Mouse (Mus musculus) MEL (cell line): ENCODE data around the gene Lilr4b. TPM values are rescaled to one million over a fixed set of nuclear protein-coding genes. Genes with fewer than 3 reads are reported as not detected.
"Not testable (repeated sequence)": the region's sequence is repeated elsewhere in the genome, so short reads cannot be mapped to it uniquely, and the experiment has no call there.

Experiments
- DNase-seq: peaks from one replicate; pipeline ENCODE4 v3.0.0; 2011; ENCODE audit warnings: low read depth, low spot score
- H3K27ac ChIP-seq: 2 replicates; pipeline ENCODE4 v1.5.1; 2012; ENCODE audit warnings: low read depth, mild to moderate bottlenecking, control low read depth, low read length, moderate library complexity; ENCODE audit not compliant: control insufficient read depth
- H3K27me3 ChIP-seq, 2 experiments: fragments of 150-350 bp in 1 of 2; sonication (generic) in 1 of 2; 2 replicates each; pipeline ENCODE4 v1.6.1; 2012; ENCODE audit warnings: low read length in 2 of 2, mild to moderate bottlenecking in 2 of 2, improper control_type of control experiment in 1 of 2, moderate library complexity in 1 of 2; ENCODE audit not compliant: insufficient read depth in 2 of 2, control insufficient read depth in 1 of 2
- H3K36me3 ChIP-seq, 2 experiments: 2 replicates each; pipeline ENCODE4 v1.6.1; 2012 to 2014; ENCODE audit warnings: low read length in 2 of 2, improper control_type of control experiment in 1 of 2, inconsistent platforms in 1 of 2, mild to moderate bottlenecking in 1 of 2; ENCODE audit not compliant: insufficient read depth in 2 of 2, control insufficient read depth in 1 of 2
- H3K4me1 ChIP-seq, 2 experiments: fragments of 150-350 bp in 1 of 2; sonication (generic) in 1 of 2; 2 replicates each; pipeline ENCODE4 v1.6.1; 2012; ENCODE audit warnings: low read length in 2 of 2, improper control_type of control experiment in 1 of 2, mild to moderate bottlenecking in 1 of 2; ENCODE audit not compliant: insufficient read depth in 2 of 2, control insufficient read depth in 1 of 2
- H3K4me3 ChIP-seq, 2 experiments: fragments of 150-350 bp in 1 of 2; sonication (generic) in 1 of 2; 2 replicates each; pipeline ENCODE4 v1.5.1; 2012; ENCODE audit warnings: low read depth in 2 of 2, low read length in 2 of 2, mild to moderate bottlenecking in 2 of 2, moderate library complexity in 2 of 2, control low read depth in 1 of 2, improper control_type of control experiment in 1 of 2; ENCODE audit not compliant: control insufficient read depth in 1 of 2, insufficient read depth in 1 of 2
- H3K79me2 ChIP-seq: 2 replicates; pipeline ENCODE4 v1.6.1; 2012; ENCODE audit warnings: mild to moderate bottlenecking, low read length, moderate library complexity; ENCODE audit not compliant: control insufficient read depth, poor library complexity, insufficient read depth
- H3K9ac ChIP-seq: 2 replicates; pipeline ENCODE4 v1.6.1; 2012; ENCODE audit warnings: low read depth, mild to moderate bottlenecking, control low read depth, low read length, moderate library complexity; ENCODE audit not compliant: control insufficient read depth, poor library complexity, severe bottlenecking
- H3K9me3 ChIP-seq: fragments of 150-350 bp; sonication (generic); replicated peaks from 2 replicates; pipeline ENCODE4 v1.6.1; 2012; ENCODE audit warnings: mild to moderate bottlenecking, low read length, improper control_type of control experiment, moderate library complexity; ENCODE audit not compliant: insufficient read depth
- BHLHE40 ChIP-seq: IDR thresholded peaks from 2 replicates; pipeline ENCODE4 v1.6.1; 2012; ENCODE audit warnings: low read depth, mild to moderate bottlenecking, inconsistent platforms, low read length, improper control_type of control experiment, borderline replicate concordance
- CHD2 ChIP-seq: IDR thresholded peaks from 2 replicates; pipeline ENCODE4 v1.6.1; 2011; ENCODE audit warnings: low read length, improper control_type of control experiment
- EP300 ChIP-seq, 2 experiments: IDR thresholded peaks; 2 replicates each; pipeline ENCODE4 v1.6.1; 2011; ENCODE audit warnings: improper control_type of control experiment in 2 of 2, low read length in 2 of 2, low read depth in 1 of 2, mild to moderate bottlenecking in 1 of 2
- ETS1 ChIP-seq: IDR thresholded peaks from 2 replicates; pipeline ENCODE4 v1.6.1; 2012; ENCODE audit warnings: low read depth, mild to moderate bottlenecking, inconsistent platforms, low read length, improper control_type of control experiment, moderate library complexity
- GABPA ChIP-seq: IDR thresholded peaks from 2 replicates; pipeline ENCODE4 v1.6.1; 2012; ENCODE audit warnings: low read depth, mild to moderate bottlenecking, inconsistent platforms, low read length, improper control_type of control experiment, moderate library complexity
- GATA1 ChIP-seq: IDR thresholded peaks from 2 replicates; pipeline ENCODE4 v1.6.1; 2011; ENCODE audit warnings: low read depth, low read length, improper control_type of control experiment
- MAX ChIP-seq: IDR thresholded peaks from 2 replicates; pipeline ENCODE4 v1.6.1; 2011; ENCODE audit warnings: low read length, improper control_type of control experiment
- POLR2AphosphoS2 ChIP-seq: IDR thresholded peaks from 2 replicates; pipeline ENCODE4 v1.6.1; 2011; ENCODE audit warnings: low read length, improper control_type of control experiment
- RCOR1 ChIP-seq: IDR thresholded peaks from 2 replicates; pipeline ENCODE4 v1.6.1; 2012; ENCODE audit warnings: low read depth, mild to moderate bottlenecking, inconsistent platforms, low read length, improper control_type of control experiment
- TCF12 ChIP-seq: IDR thresholded peaks from 2 replicates; pipeline ENCODE4 v1.6.1; 2014; ENCODE audit warnings: low read depth, mild to moderate bottlenecking, inconsistent platforms, low read length, improper control_type of control experiment, moderate library complexity
- ZNF384 ChIP-seq: IDR thresholded peaks from 2 replicates; pipeline ENCODE4 v1.6.1; 2012; ENCODE audit warnings: low read depth, mild to moderate bottlenecking, inconsistent platforms, low read length, improper control_type of control experiment
- polyA plus RNA-seq, 2 experiments: library from polyadenylated mRNA; stranded (reverse) in 1 of 2; unstranded in 1 of 2; fragments of >175 nt in 1 of 2; fragments of >200 nt in 1 of 2; gene quantifications; 2 replicates each; pipeline versions ENCODE4 v1.2.1 to v1.2.4; 2012; ENCODE audit warnings: low replicate concordance in 2 of 2, low read depth in 1 of 2; ENCODE audit not compliant: insufficient read length in 2 of 2, insufficient read depth in 1 of 2, missing spikeins in 1 of 2
- total RNA-seq: library from RNA; depleted of rRNA; stranded (reverse); fragments of 300-350 nt; gene quantifications from 2 replicates; pipeline ENCODE4 v1.2.3, GENCODE M21; 2012

Lilr4b gene
- total and polyA plus RNA-seq, 3 experiments, result not detected

DNA sequence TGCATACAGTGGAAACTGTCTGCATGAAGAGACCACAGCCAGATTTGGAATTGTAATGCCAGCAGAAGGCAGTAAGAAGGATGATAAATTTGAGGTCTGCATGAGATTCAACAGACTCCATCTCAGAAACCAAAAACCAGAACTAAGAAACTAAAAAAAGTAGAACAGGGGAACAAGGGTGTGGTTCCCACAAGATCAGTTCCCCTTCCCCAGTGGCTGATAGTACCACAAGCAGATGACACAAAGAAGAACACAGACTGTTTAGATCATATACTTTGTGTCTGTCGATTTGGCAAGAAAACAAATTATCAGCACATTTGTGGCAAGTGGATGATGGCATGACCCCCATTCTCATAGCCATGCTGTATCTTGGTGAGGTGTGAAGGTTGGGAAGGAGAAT lies 24.7 kb upstream of the Lilr4b start:
- Histone ChIP-seq H3K27me3 (no peaks in the 10 kb centered on the region), H3K9ac (no peak overlapping the region), H3K27ac (peak overlapping the region; percentile 65), H3K4me3 (no peak overlapping the region), H3K4me1 (peaks cover 11 to 17% of the 10 kb centered on the region in 2 experiments), H3K79me2 (no peaks in the 10 kb centered on the region), H3K9me3 (no peaks in the 10 kb centered on the region), H3K36me3 (peaks cover 0 to 25% of the 10 kb centered on the region in 2 experiments; a peak in 2 of 4 replicates)
- peak; percentile 83 for DNase-seq
- peak; percentile 49 for TF ChIP-seq GATA1
- no peak for TF ChIP-seq BHLHE40
- peak; percentile 81 for TF ChIP-seq ZNF384
- peak; percentile 60 for TF ChIP-seq TCF12
- peak; percentile 89 for TF ChIP-seq RCOR1
- TF ChIP-seq POLR2AphosphoS2, result no peak
- TF ChIP-seq MAX, result peak; percentile 32; the same call in 1 of the 2 replicates
- no peak for TF ChIP-seq CHD2
- peak; percentile 72 to 78 for TF ChIP-seq EP300 (IDR thresholded peaks at IDR 0.05; ENCODE audit: low read depth in 1 of 2, low read length in 2 of 2)
- peak; percentile 91 for TF ChIP-seq ETS1

DNA sequence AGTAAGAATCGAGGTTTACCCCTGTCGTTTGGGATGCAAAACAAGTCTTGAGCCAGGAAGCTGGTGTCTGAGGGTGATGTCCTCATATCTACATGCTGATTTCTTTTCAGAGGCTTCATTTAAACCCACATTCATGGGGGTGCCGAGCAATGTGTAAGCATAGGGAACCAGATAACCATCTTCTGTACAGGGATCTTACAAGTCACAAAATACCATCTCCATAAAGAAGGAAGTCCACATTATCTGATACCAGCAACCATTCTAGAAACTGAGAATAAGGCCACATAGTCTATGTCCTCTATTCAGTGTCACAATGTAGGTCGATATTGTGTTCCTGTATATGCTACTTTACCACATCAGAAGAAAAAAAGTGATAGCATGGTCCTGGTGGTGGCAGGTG lies 24.1 kb upstream of the Lilr4b start:
- peak overlapping the region; percentile 65 for H3K27ac ChIP-seq
- H3K4me1 ChIP-seq, result peaks cover 11 to 17% of the 10 kb centered on the region in 2 experiments
- H3K4me3 ChIP-seq, result no peak overlapping the region
- no peak for DNase-seq
- no peaks in the 10 kb centered on the region for H3K79me2 ChIP-seq
- H3K9ac ChIP-seq, result no peak overlapping the region
- no peaks in the 10 kb centered on the region for H3K9me3 ChIP-seq
- peaks cover 0 to 25% of the 10 kb centered on the region in 2 experiments; a peak in 2 of 4 replicates for H3K36me3 ChIP-seq
- no peaks in the 10 kb centered on the region for H3K27me3 ChIP-seq
- TF ChIP-seq GATA1 (peak; percentile 51), EP300 (IDR thresholded peaks at IDR 0.05; ENCODE audit: low read depth in 1 of 2, low read length in 2 of 2) (peak in 1 of 2 experiments; percentile 40; a peak in 1 of 4 replicates), GABPA (no peak)

DNA sequence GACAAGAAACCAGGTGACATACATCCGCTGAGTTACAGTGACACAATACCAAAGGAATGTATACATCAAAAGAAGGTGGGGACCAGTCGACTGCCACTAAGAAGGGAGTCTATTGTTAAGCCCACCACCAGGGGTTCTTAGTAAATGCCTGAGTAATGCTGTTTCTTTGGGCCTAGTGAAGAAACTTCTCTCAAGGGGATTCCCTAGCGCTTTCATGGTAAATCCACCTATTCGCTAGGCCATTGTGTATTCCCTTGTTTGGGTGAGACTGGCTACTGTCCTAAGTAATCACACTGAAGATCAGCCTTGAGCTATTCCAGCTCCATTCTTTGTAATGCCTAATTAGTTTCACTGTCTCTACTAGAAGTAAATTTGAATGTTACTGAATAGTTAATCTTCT lies 16.6 kb upstream of the Lilr4b start:
- H3K36me3 ChIP-seq, DNase-seq, H3K27me3 ChIP-seq, H3K9ac ChIP-seq, H3K79me2 ChIP-seq, H3K4me3 ChIP-seq, H3K4me1 ChIP-seq, H3K9me3 ChIP-seq, H3K27ac ChIP-seq: not testable (repeated sequence)

DNA sequence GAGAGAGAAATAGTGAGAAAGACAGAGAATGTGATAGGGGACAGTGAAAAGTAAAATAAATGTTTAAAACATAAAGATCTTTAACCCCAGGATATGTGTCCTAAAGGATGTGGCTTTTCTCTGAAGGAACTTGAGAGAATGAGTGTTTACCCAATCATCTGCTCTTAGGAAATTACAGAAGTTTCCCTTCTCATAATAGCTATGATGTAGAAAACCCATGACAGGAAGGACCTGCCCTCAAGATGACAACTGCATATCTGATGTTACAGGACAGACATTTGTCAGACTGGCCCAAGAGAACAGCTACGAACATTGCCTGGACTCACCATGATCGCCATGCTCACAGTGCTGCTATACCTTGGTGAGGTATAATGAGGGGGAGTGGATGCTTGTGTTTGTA lies 10.3 kb downstream of the Lilr4b start, which contains the start of gene Lilrb4a:
TSS of gene Lilrb4a (plus strand) at position 266 of the 400 bp plus-strand sequence.
- H3K36me3 ChIP-seq, H3K27me3 ChIP-seq, H3K9ac ChIP-seq, H3K4me1 ChIP-seq, H3K79me2 ChIP-seq, H3K9me3 ChIP-seq, H3K27ac ChIP-seq, DNase-seq, H3K4me3 ChIP-seq: not testable (repeated sequence)
